Mouse (Mus musculus): ENCODE measurements around the gene Stab2. TPM values are rescaled to one million over a fixed set of nuclear protein-coding genes. Genes with fewer than 3 reads are reported as not detected.

Gene Stab2
- polyA plus RNA-seq, 1 experiment from 2014 or later, result not detected

DNA sequence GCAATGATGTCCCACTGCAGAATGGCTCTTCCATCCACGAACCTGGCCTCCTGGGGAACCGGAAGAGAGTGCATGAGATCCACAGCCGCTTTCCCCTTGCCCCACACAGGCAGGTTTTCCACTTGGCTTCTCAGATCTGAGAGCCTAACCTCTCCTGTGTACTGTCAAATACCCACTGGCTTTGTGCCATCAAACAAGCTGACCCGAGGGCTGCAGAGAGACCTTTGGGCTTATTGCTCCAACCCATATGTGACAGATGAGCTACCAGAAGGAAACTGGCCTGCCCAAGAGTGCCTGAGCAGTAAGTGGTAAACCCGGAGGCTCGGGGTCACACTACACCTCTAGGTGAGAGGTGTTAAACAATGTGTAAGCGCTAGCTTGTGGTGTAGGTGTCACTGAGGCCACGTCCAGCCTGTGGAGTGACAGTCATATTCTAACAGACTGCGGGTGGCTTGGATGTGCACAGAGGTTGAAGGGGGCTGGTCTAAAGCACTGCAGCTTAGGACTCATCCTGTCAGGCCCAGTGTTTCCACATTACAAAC lies 160.8 kb downstream of the Stab2 start:
- Histone ChIP-seq H3K4me1 (replicated peaks; ENCODE audit: control insufficient read depth, insufficient read depth, low read length) (no peaks in the 10 kb centered on the region), H3K27ac (ENCODE audit: low read depth, low read length) (no peak overlapping the region), H3K9me3 (ENCODE audit: control insufficient read depth, low read length) (no peaks in the 10 kb centered on the region), H3K9ac (ENCODE audit: low read length) (no peak overlapping the region), H3K4me2 (ENCODE audit: low read depth, low read length, severe bottlenecking) (no peak overlapping the region), H3K4me3 (ENCODE audit: low read depth, low read length) (no peak overlapping the region), H3K27me3 (ENCODE audit: control insufficient read depth, insufficient read depth, low read length) (no peaks in the 10 kb centered on the region), H3K36me3 (ENCODE audit: control insufficient read depth, insufficient read depth, low read length) (no peaks in the 10 kb centered on the region)
- DNase-seq (ENCODE audit: low spot score) (no peak), ATAC-seq (replicated peaks; ENCODE audit: low FRiP score) (no peak)
- WGBS, result 87% methylated on average over 9 of the region's 9 CpGs

DNA sequence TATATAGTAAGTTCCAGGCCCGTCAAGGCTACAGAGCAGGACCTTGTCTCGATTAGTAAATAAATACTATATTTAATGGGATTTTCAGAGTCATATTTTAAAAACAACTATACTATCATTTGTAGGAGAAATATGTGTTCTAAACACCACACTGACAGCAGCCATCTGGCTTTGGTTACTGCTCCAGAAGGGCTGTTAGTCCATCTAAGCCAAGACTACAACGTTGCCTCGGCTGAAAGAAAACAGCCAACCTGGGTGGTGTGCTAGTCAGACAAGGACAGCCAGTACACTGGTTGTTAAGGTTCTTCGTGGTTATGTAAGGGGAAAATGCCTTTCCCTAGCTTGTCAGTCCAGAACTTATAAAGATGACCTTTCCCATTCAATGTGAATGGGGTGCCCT lies 165.2 kb downstream of the Stab2 start:
- no peak for ATAC-seq (replicated peaks; ENCODE audit: low FRiP score)
- H3K9ac ChIP-seq (ENCODE audit: low read length), result no peak overlapping the region
- no peak overlapping the region for H3K4me3 ChIP-seq (ENCODE audit: low read depth, low read length)
- H3K4me1 ChIP-seq (replicated peaks; ENCODE audit: control insufficient read depth, insufficient read depth, low read length), result no peaks in the 10 kb centered on the region
- DNase-seq (ENCODE audit: low spot score), result no peak
- no peaks in the 10 kb centered on the region for H3K27me3 ChIP-seq (ENCODE audit: control insufficient read depth, insufficient read depth, low read length)
- WGBS, result 86% methylated on average over 5 of the region's 5 CpGs
- no peak overlapping the region for H3K4me2 ChIP-seq (ENCODE audit: low read depth, low read length, severe bottlenecking)
- no peaks in the 10 kb centered on the region for H3K36me3 ChIP-seq (ENCODE audit: control insufficient read depth, insufficient read depth, low read length)
- H3K27ac ChIP-seq (ENCODE audit: low read depth, low read length), result no peak overlapping the region
- H3K9me3 ChIP-seq (ENCODE audit: control insufficient read depth, low read length), result no peaks in the 10 kb centered on the region

GRCm38 (mm10) chr10:86838827-86839226 lies 169.0 kb downstream of the Stab2 start:
- H3K27ac ChIP-seq (ENCODE audit: low read depth, low read length), result no peak overlapping the region
- WGBS, result 92% methylated on average over 6 of the region's 6 CpGs
- no peaks in the 10 kb centered on the region for H3K36me3 ChIP-seq (ENCODE audit: control insufficient read depth, insufficient read depth, low read length)
- H3K4me3 ChIP-seq (ENCODE audit: low read depth, low read length), result no peak overlapping the region
- ATAC-seq (replicated peaks; ENCODE audit: low FRiP score) (no peak), DNase-seq (ENCODE audit: low spot score) (no peak)
- H3K9me3 ChIP-seq (ENCODE audit: control insufficient read depth, low read length), result no peaks in the 10 kb centered on the region
- H3K4me2 ChIP-seq (ENCODE audit: low read depth, low read length, severe bottlenecking), result no peak overlapping the region
- H3K9ac ChIP-seq (ENCODE audit: low read length), result no peak overlapping the region
- H3K27me3 ChIP-seq (ENCODE audit: control insufficient read depth, insufficient read depth, low read length), result no peaks in the 10 kb centered on the region
- H3K4me1 ChIP-seq (replicated peaks; ENCODE audit: control insufficient read depth, insufficient read depth, low read length), result no peaks in the 10 kb centered on the region

- WGBS, result 82% methylated on average over 4 of the region's 4 CpGs
These were observed 171.0 kb downstream of the Stab2 start for GRCm38 (mm10) chr10:86836784-86837183.

DNA sequence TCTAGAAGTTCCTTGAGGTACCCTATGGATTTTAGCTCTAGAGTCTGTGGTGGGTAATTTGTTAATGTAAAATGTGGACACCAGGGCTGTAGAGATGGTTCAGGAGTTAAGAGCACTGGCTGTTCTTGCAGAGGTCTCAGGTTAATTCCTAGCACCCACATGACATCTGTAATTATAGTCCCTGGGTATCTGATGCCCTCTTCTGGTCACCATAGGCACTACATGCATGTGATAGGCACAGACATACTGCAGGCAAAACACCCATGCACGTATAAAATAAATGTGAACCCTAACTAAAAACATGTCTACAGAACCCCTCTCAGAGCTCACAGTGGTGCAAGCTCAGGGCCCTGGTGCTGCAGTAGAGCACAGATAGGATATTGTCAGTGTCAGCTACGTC lies 178.3 kb downstream of the Stab2 start:
- WGBS, result 86% methylated on average over 2 of the region's 2 CpGs
- Histone ChIP-seq H3K36me3 (ENCODE audit: control insufficient read depth, insufficient read depth, low read length) (no peaks in the 10 kb centered on the region), H3K4me3 (ENCODE audit: low read depth, low read length) (no peak overlapping the region), H3K27me3 (ENCODE audit: control insufficient read depth, insufficient read depth, low read length) (no peaks in the 10 kb centered on the region), H3K9me3 (ENCODE audit: control insufficient read depth, low read length) (no peaks in the 10 kb centered on the region), H3K4me1 (replicated peaks; ENCODE audit: control insufficient read depth, insufficient read depth, low read length) (peaks cover 3% of the 10 kb centered on the region; the same call in 1 of the 2 replicates), H3K4me2 (ENCODE audit: low read depth, low read length, severe bottlenecking) (no peak overlapping the region), H3K27ac (ENCODE audit: low read depth, low read length) (no peak overlapping the region), H3K9ac (ENCODE audit: low read length) (no peak overlapping the region)
- no peak for ATAC-seq (replicated peaks; ENCODE audit: low FRiP score)
- no peak for DNase-seq (ENCODE audit: low spot score)

More at GRCm38 (mm10) chr10:86836784-86837183, 171.0 kb downstream of the Stab2 start:
- Histone ChIP-seq H3K9me3 (ENCODE audit: control insufficient read depth, low read length) (no peaks in the 10 kb centered on the region), H3K27me3 (ENCODE audit: control insufficient read depth, insufficient read depth, low read length) (no peaks in the 10 kb centered on the region), H3K36me3 (ENCODE audit: control insufficient read depth, insufficient read depth, low read length) (no peaks in the 10 kb centered on the region), H3K4me3 (ENCODE audit: low read depth, low read length) (no peak overlapping the region), H3K27ac (ENCODE audit: low read depth, low read length) (no peak overlapping the region), H3K4me2 (ENCODE audit: low read depth, low read length, severe bottlenecking) (no peak overlapping the region), H3K9ac (ENCODE audit: low read length) (no peak overlapping the region), H3K4me1 (replicated peaks; ENCODE audit: control insufficient read depth, insufficient read depth, low read length) (no peaks in the 10 kb centered on the region)
- DNase-seq (ENCODE audit: low spot score), result no peak
- no peak for ATAC-seq (replicated peaks; ENCODE audit: low FRiP score)

GRCm38 (mm10) chr10:86828221-86829135 lies 179.3 kb downstream of the Stab2 start:
- Histone ChIP-seq H3K27ac (ENCODE audit: low read depth, low read length) (no peak overlapping the region), H3K9me3 (ENCODE audit: control insufficient read depth, low read length) (no peaks in the 10 kb centered on the region), H3K4me2 (ENCODE audit: low read depth, low read length, severe bottlenecking) (no peak overlapping the region), H3K4me3 (ENCODE audit: low read depth, low read length) (no peak overlapping the region), H3K4me1 (replicated peaks; ENCODE audit: control insufficient read depth, insufficient read depth, low read length) (peaks cover 4% of the 10 kb centered on the region; the same call in 1 of the 2 replicates), H3K36me3 (ENCODE audit: control insufficient read depth, insufficient read depth, low read length) (no peaks in the 10 kb centered on the region), H3K9ac (ENCODE audit: low read length) (no peak overlapping the region), H3K27me3 (ENCODE audit: control insufficient read depth, insufficient read depth, low read length) (no peaks in the 10 kb centered on the region)
- ATAC-seq (replicated peaks; ENCODE audit: low FRiP score) (no peak), DNase-seq (ENCODE audit: low spot score) (no peak)
- WGBS, result 92% methylated on average over 15 of the region's 15 CpGs

DNA sequence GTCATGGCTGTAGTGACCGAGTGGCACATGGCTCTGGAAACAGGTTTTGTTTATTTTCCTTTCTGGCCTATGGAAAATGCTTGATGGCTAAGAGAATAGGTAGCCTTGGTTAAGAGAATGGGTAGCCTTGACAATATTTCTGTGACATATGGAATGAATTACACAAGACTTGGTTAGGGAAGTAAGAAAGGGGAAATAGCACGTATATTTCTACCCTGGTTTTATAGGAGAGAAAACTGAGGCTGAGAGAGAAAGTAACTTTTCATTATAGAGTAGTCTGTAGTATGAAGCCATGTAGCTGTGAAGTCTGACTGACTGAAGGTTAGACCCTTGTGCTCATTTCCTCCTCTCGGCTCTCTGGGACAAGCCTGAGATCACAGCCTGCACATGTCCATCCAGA lies 180.9 kb downstream of the Stab2 start:
- Histone ChIP-seq H3K9me3 (ENCODE audit: control insufficient read depth, low read length) (no peaks in the 10 kb centered on the region), H3K9ac (ENCODE audit: low read length) (no peak overlapping the region), H3K27ac (ENCODE audit: low read depth, low read length) (no peak overlapping the region), H3K27me3 (ENCODE audit: control insufficient read depth, insufficient read depth, low read length) (no peaks in the 10 kb centered on the region), H3K4me1 (replicated peaks; ENCODE audit: control insufficient read depth, insufficient read depth, low read length) (peaks cover 4% of the 10 kb centered on the region; the same call in 1 of the 2 replicates), H3K4me3 (ENCODE audit: low read depth, low read length) (no peak overlapping the region), H3K4me2 (ENCODE audit: low read depth, low read length, severe bottlenecking) (no peak overlapping the region), H3K36me3 (ENCODE audit: control insufficient read depth, insufficient read depth, low read length) (no peaks in the 10 kb centered on the region)
- DNase-seq (ENCODE audit: low spot score) (no peak), ATAC-seq (replicated peaks; ENCODE audit: low FRiP score) (no peak)
- 72% methylated on average over 3 of the region's 3 CpGs for WGBS

GRCm38 (mm10) chr10:86825871-86826522 lies 181.8 kb downstream of the Stab2 start:
- Histone ChIP-seq H3K4me3 (ENCODE audit: low read depth, low read length) (no peak overlapping the region), H3K4me2 (ENCODE audit: low read depth, low read length, severe bottlenecking) (no peak overlapping the region), H3K4me1 (replicated peaks; ENCODE audit: control insufficient read depth, insufficient read depth, low read length) (peaks cover 4% of the 10 kb centered on the region; the same call in 1 of the 2 replicates), H3K9ac (ENCODE audit: low read length) (no peak overlapping the region), H3K27me3 (ENCODE audit: control insufficient read depth, insufficient read depth, low read length) (no peaks in the 10 kb centered on the region), H3K27ac (ENCODE audit: low read depth, low read length) (no peak overlapping the region), H3K36me3 (ENCODE audit: control insufficient read depth, insufficient read depth, low read length) (no peaks in the 10 kb centered on the region), H3K9me3 (ENCODE audit: control insufficient read depth, low read length) (no peaks in the 10 kb centered on the region)
- 92% methylated on average over 10 of the region's 10 CpGs for WGBS
- DNase-seq (ENCODE audit: low spot score) (no peak), ATAC-seq (replicated peaks; ENCODE audit: low FRiP score) (no peak)
